Mouse (Mus musculus) kidney, postnatal 25 days (tissue): Measurements from ENCODE around the gene Crtc3.

Experiments
- DNase-seq, 2 experiments: peaks; one replicate each; pipeline ENCODE4 v3.0.0; 2021; ENCODE audit warnings: mixed read lengths in 2 of 2

The Crtc3 gene

GRCm38 (mm10) chr7:80548513-80549260, 140.0 kb downstream of the Crtc3 start:
- no peak for DNase-seq

GRCm38 (mm10) chr7:80542139-80542831, 146.4 kb downstream of the Crtc3 start:
- no peak for DNase-seq

GRCm38 (mm10) chr7:80539581-80539980, 149.1 kb downstream of the Crtc3 start:
- DNase-seq: no peak
